Mouse (Mus musculus): Measurements from ENCODE around the gene Hist1h2ag. TPM values are rescaled to one million over a fixed set of nuclear protein-coding genes. Genes with fewer than 3 reads are reported as not detected.

Gene Hist1h2ag
- polyA plus RNA-seq, 1 experiment from 2014 or later: 16.0 TPM

DNA sequence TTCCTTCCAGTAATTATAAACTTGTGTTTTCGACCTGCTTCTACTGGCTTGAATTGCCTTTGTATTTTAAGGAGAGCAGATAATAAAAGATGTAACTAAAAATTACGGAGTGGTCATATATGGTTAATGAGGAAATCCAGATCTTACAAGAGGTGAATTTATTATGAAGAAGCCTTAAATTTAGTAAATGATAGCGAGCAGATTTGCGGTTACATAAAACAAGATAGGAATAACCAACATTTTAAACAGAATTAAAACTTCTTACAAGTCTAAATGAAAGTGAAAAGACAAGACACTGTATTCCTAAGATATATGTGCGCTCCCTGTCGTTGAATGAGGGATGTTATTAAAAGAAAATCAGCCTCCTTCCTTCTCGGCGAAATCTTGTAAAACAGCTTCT lies 47.8 kb downstream of the Hist1h2ag start:
- H3K4me2 ChIP-seq (replicated peaks; ENCODE audit: low read depth): peak overlapping the region; percentile 60
- no peaks in the 10 kb centered on the region for H3K36me3 ChIP-seq (ENCODE audit: control insufficient read depth, insufficient read depth)
- WGBS: 7% methylated on average over 8 of the region's 8 CpGs
- peak overlapping the region; percentile 37 for H3K4me3 ChIP-seq (ENCODE audit: low read depth, low read length)
- H3K9ac ChIP-seq (ENCODE audit: low read depth, low read length): no peak overlapping the region
- 0 out of 2 replicates have a peak, but pooled peaks cover 5% of the 10 kb centered on the region for H3K9me3 ChIP-seq (ENCODE audit: control insufficient read depth)
- H3K27ac ChIP-seq (ENCODE audit: low read depth, low read length): no peak overlapping the region
- no peak for ATAC-seq
- H3K4me1 ChIP-seq (replicated peaks; ENCODE audit: control insufficient read depth, insufficient read depth, low read length): no peaks in the 10 kb centered on the region
- TF ChIP-seq CTCF (IDR thresholded peaks at IDR 0.05; ENCODE audit: low read depth): no peak
- H3K27me3 ChIP-seq (replicated peaks; ENCODE audit: control insufficient read depth, insufficient read depth, low read length): peaks cover 57% of the 10 kb centered on the region

DNA sequence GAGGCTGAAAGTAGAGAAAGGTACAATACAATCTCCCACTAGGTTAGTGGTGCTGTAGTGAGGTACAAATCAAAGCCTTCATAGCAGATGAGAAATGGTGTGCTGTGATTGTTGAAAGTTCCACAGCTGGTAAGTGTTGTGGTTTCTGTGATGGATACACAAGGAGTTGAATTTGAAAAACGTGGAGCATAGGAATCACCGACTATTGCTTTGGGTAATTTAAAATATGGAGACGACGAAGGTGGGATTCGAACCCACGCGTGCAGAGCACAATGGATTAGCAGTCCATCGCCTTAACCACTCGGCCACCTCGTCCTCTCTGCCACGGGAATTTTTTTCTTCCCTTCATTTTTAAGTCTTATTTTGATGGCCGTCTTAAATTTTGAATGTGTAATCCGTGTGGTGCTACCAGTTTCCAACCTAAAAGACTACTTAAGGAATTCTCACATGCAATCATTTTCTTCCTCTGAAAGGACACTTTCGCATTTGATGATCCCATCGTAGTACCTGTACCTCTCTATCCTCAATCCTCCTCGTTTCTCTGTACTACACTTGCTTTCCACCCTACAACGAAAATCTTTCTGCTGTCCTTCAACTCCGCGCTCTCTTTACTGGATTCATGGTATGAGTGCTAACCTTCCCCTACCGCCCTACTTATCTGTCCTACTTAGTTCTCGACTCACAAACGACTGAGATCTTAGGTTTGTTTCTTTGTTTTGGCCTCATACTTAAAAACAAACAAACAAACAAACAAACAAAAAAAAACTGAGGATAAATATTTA lies 48.6 kb downstream of the Hist1h2ag start:
- no peaks in the 10 kb centered on the region for H3K4me1 ChIP-seq (replicated peaks; ENCODE audit: control insufficient read depth, insufficient read depth, low read length)
- H3K27ac ChIP-seq (ENCODE audit: low read depth, low read length): no peak overlapping the region
- peaks cover 52% of the 10 kb centered on the region for H3K27me3 ChIP-seq (replicated peaks; ENCODE audit: control insufficient read depth, insufficient read depth, low read length)
- H3K9ac ChIP-seq (ENCODE audit: low read depth, low read length): no peak overlapping the region
- WGBS: 4% methylated on average over 22 of the region's 22 CpGs
- H3K4me2 ChIP-seq (replicated peaks; ENCODE audit: low read depth): peak overlapping the region; percentile 41; the same call in 1 of the 2 replicates
- H3K4me3 ChIP-seq (ENCODE audit: low read depth, low read length): no peak overlapping the region; the same call in 1 of the 2 replicates
- 0 out of 2 replicates have a peak, but pooled peaks cover 5% of the 10 kb centered on the region for H3K9me3 ChIP-seq (ENCODE audit: control insufficient read depth)
- no peak for TF ChIP-seq CTCF (IDR thresholded peaks at IDR 0.05; ENCODE audit: low read depth)
- no peak for ATAC-seq
- no peaks in the 10 kb centered on the region for H3K36me3 ChIP-seq (ENCODE audit: control insufficient read depth, insufficient read depth)

DNA sequence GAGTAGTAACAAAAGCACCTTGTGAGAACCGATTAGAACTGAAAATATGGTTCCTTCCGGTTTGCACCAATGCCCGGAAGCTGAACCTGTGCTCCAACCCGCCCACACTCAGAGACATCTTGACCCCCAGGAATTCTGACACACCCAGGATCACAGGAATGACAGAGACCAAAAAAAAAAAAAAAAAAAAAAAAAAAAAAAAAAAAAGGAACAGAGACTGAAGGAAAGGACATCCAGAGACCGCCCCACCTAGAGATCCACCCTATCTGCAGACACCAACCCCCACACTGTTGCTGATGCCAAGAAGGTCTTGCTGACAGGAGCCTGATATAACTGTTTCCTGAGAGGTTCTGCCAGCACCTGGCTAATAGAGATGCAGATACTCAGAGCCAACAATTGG lies 50.2 kb downstream of the Hist1h2ag start:
- no peaks in the 10 kb centered on the region for H3K4me1 ChIP-seq (replicated peaks; ENCODE audit: control insufficient read depth, insufficient read depth, low read length)
- H3K27ac ChIP-seq (ENCODE audit: low read depth, low read length): no peak overlapping the region
- H3K9me3 ChIP-seq (ENCODE audit: control insufficient read depth): 0 out of 2 replicates have a peak, but pooled peaks cover 5% of the 10 kb centered on the region
- no peak overlapping the region for H3K9ac ChIP-seq (ENCODE audit: low read depth, low read length)
- peaks cover 36% of the 10 kb centered on the region for H3K27me3 ChIP-seq (replicated peaks; ENCODE audit: control insufficient read depth, insufficient read depth, low read length)
- ATAC-seq: no peak
- H3K4me2 ChIP-seq (replicated peaks; ENCODE audit: low read depth): no peak overlapping the region
- TF ChIP-seq CTCF (IDR thresholded peaks at IDR 0.05; ENCODE audit: low read depth): no peak
- WGBS: 80% methylated on average over 5 of the region's 5 CpGs
- no peaks in the 10 kb centered on the region for H3K36me3 ChIP-seq (ENCODE audit: control insufficient read depth, insufficient read depth)
- no peak overlapping the region for H3K4me3 ChIP-seq (ENCODE audit: low read depth, low read length)

Small RNAs within 50 kb of the gene (microRNA-seq; reads per million reads assigned to microRNA genes)
- gene Gm26300 (not detected), gene Gm44390 (not detected), gene Gm44486 (not detected)

Other genes with a start within 250 kb of the Hist1h2ag start
- 7.8 and 9.8 TPM in 2 replicates for gene Hist1h2bq, start 232.7 kb downstream of the Hist1h2ag start, polyA plus RNA-seq (2015; fragmentation: Nextera tagmentation; extraction: Ambion mirVana)
- gene Hist1h2ao, start 232.5 kb downstream of the Hist1h2ag start, polyA plus RNA-seq (2015; fragmentation: Nextera tagmentation; extraction: Ambion mirVana): not detected in 2 replicates
- not detected in 2 replicates for gene Hist1h4m, start 231.2 kb downstream of the Hist1h2ag start, polyA plus RNA-seq (2015; fragmentation: Nextera tagmentation; extraction: Ambion mirVana)
- 2.1 and 5.3 TPM in 2 replicates for gene Hist1h4n, start 210.7 kb downstream of the Hist1h2ag start, polyA plus RNA-seq (2015; fragmentation: Nextera tagmentation; extraction: Ambion mirVana)
- gene Hist1h2ap, start 209.4 kb downstream of the Hist1h2ag start, polyA plus RNA-seq (2015; fragmentation: Nextera tagmentation; extraction: Ambion mirVana): 1,504 and 1,780 TPM in 2 replicates
- 7.8 and 10.0 TPM in 2 replicates for gene Hist1h2br, start 209.2 kb downstream of the Hist1h2ag start, polyA plus RNA-seq (2015; fragmentation: Nextera tagmentation; extraction: Ambion mirVana)
- gene Zfp184, start 97.8 kb downstream of the Hist1h2ag start, polyA plus RNA-seq (2015; fragmentation: Nextera tagmentation; extraction: Ambion mirVana): 1.2 TPM in 2 replicates
- not detected in 2 replicates for gene Pom121l2, start 61.8 kb downstream of the Hist1h2ag start, polyA plus RNA-seq (2015; fragmentation: Nextera tagmentation; extraction: Ambion mirVana)
- gene Prss16, start 33.2 kb downstream of the Hist1h2ag start, polyA plus RNA-seq (2015; fragmentation: Nextera tagmentation; extraction: Ambion mirVana): 4.0 and 4.1 TPM in 2 replicates
- gene Hist1h2ah, start 7.4 kb downstream of the Hist1h2ag start, polyA plus RNA-seq (2015; fragmentation: Nextera tagmentation; extraction: Ambion mirVana): 3.4 and 5.3 TPM in 2 replicates
- gene Hist1h2bk, start 7.1 kb downstream of the Hist1h2ag start, polyA plus RNA-seq (2015; fragmentation: Nextera tagmentation; extraction: Ambion mirVana): 0.90 and 1.8 TPM in 2 replicates
- gene Hist1h4i, start 1.6 kb downstream of the Hist1h2ag start, polyA plus RNA-seq (2015; fragmentation: Nextera tagmentation; extraction: Ambion mirVana): 9.4 and 9.9 TPM in 2 replicates
- gene Hist1h2bj, start 270 bp upstream of the Hist1h2ag start, polyA plus RNA-seq (2015; fragmentation: Nextera tagmentation; extraction: Ambion mirVana): 2.3 and 4.1 TPM in 2 replicates
- not detected in 2 replicates for gene Vmn1r188, start 41.5 kb upstream of the Hist1h2ag start, polyA plus RNA-seq (2015; fragmentation: Nextera tagmentation; extraction: Ambion mirVana)
- not detected in 2 replicates for gene Vmn1r189, start 62.9 kb upstream of the Hist1h2ag start, polyA plus RNA-seq (2015; fragmentation: Nextera tagmentation; extraction: Ambion mirVana)
- not detected in 2 replicates for gene Vmn1r191, start 141.0 kb upstream of the Hist1h2ag start, polyA plus RNA-seq (2015; fragmentation: Nextera tagmentation; extraction: Ambion mirVana)
- not detected in 2 replicates for gene Vmn1r192, start 148.2 kb upstream of the Hist1h2ag start, polyA plus RNA-seq (2015; fragmentation: Nextera tagmentation; extraction: Ambion mirVana)
- gene Vmn1r193, start 180.2 kb upstream of the Hist1h2ag start, polyA plus RNA-seq (2015; fragmentation: Nextera tagmentation; extraction: Ambion mirVana): not detected in 2 replicates
- gene Vmn1r194, start 201.3 kb upstream of the Hist1h2ag start, polyA plus RNA-seq (2015; fragmentation: Nextera tagmentation; extraction: Ambion mirVana): not detected in 2 replicates
- not detected in 2 replicates for gene Vmn1r195, start 227.6 kb upstream of the Hist1h2ag start, polyA plus RNA-seq (2015; fragmentation: Nextera tagmentation; extraction: Ambion mirVana)
- not detected in 2 replicates for gene Vmn1r196, start 247.0 kb upstream of the Hist1h2ag start, polyA plus RNA-seq (2015; fragmentation: Nextera tagmentation; extraction: Ambion mirVana)

Data from intestine, postnatal 0 days (tissue).